ENCODE assay signal across 20 mouse cellular contexts in the genomic region with DNA sequence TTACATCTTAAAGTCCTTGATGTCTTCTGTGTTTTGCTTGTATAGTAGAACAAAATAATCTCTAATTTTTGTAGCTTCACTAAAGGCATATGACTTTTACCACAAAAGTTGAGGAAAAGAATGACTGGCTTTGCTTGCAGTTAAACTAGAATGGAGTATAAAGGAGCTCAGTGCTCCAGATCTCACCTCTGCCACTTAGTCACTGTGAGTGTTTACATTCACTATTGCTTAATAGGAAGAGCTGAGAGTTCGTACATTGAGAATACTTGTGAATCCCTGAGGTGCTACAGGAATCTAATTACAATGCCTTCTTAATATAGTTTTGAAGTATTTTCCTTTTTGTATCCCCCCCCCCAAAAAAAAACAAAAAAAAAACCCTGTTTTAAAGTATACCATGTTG.
DNase-seq lines count a peak whose midpoint lies in the region; ATAC-seq lines count a peak whose summit lies in the region.
"Had no signal": no experiment of that assay in that cellular context is flagged by ENCODE, and none has a peak within 500 bp of the region (broad histone marks: within the 10 kb centered on the region; RNA-seq: fewer than 3 reads in every experiment).

No protein-coding gene starts in this region.

- peak overlapping the region; percentile 63; the same call in 1 of the 2 replicates for H3K27ac ChIP-seq in liver, embryonic 13.5 days
- no peak overlapping the region for H3K27ac ChIP-seq in liver, embryonic 11.5 days (ENCODE audit: low read depth, low read length)
- H3K27ac ChIP-seq: embryonic facial prominence, embryonic 10.5 days; embryonic facial prominence, embryonic 12.5 days; forebrain, embryonic 13.5 days; forebrain, embryonic 15.5 days had no signal

- no peak overlapping the region for H3K9ac ChIP-seq in liver, embryonic 13.5 days
- no peak overlapping the region for H3K9ac ChIP-seq in liver, embryonic 11.5 days (ENCODE audit: low read depth, low read length)
- H3K9ac ChIP-seq: embryonic facial prominence, embryonic 12.5 days; forebrain, embryonic 13.5 days; forebrain, embryonic 15.5 days had no signal

- no peak for DNase-seq in liver, embryonic 13.5 days
- no peak for DNase-seq in liver, embryonic 11.5 days (ENCODE audit: low spot score)
- DNase-seq in lung, postnatal 25 days (ENCODE audit: low spot score), result peak; percentile 39
- DNase-seq in lung, adult 18-20 months, result no peak
- peak; percentile 7 for DNase-seq in NIH3T3 (ENCODE audit: low read depth)
- DNase-seq in gastrocnemius, adult 8-10 months (ENCODE audit: low spot score in 2 of 2), result no peak
- DNase-seq: adrenal gland, adult 8-10 months; adrenal gland, postnatal 14 days; adrenal gland, postnatal 36 days; cerebellum, adult 11-12 months; cerebellum, adult 2 months; cerebellum, adult 9-10 months; cerebellum, postnatal 10 days; cerebellum, postnatal 25 days had no signal

- H3K36me3 ChIP-seq in liver, embryonic 13.5 days, result peaks cover 6% of the 10 kb centered on the region
- no peaks in the 10 kb centered on the region for H3K36me3 ChIP-seq in liver, embryonic 11.5 days (ENCODE audit: control insufficient read depth, insufficient read depth, low read length)
- H3K36me3 ChIP-seq: forebrain, embryonic 15.5 days had no signal

- no peaks in the 10 kb centered on the region for H3K9me3 ChIP-seq in liver, embryonic 13.5 days (replicated peaks)
- H3K9me3 ChIP-seq in liver, embryonic 11.5 days (ENCODE audit: control insufficient read depth, low read length), result no peaks in the 10 kb centered on the region
- H3K9me3 ChIP-seq: embryonic facial prominence, embryonic 10.5 days; embryonic facial prominence, embryonic 12.5 days; forebrain, embryonic 13.5 days; forebrain, embryonic 15.5 days had no signal

- WGBS in liver, embryonic 13.5 days (ENCODE audit: insufficient replicate concordance), result 73% methylated on average over 1 of the region's 1 CpGs
- WGBS in liver, embryonic 11.5 days, result 68% methylated on average over 1 of the region's 1 CpGs

- H3K4me2 ChIP-seq in liver, embryonic 13.5 days, result no peak overlapping the region
- H3K4me2 ChIP-seq in liver, embryonic 11.5 days, result no peak overlapping the region
- H3K4me2 ChIP-seq: embryonic facial prominence, embryonic 12.5 days; forebrain, embryonic 13.5 days; forebrain, embryonic 15.5 days had no signal

- H3K4me1 ChIP-seq in liver, embryonic 13.5 days (replicated peaks), result peaks cover 49% of the 10 kb centered on the region
- peaks cover 10% of the 10 kb centered on the region for H3K4me1 ChIP-seq in liver, embryonic 11.5 days (replicated peaks; ENCODE audit: control insufficient read depth, insufficient read depth, low read length)
- H3K4me1 ChIP-seq: embryonic facial prominence, embryonic 10.5 days; embryonic facial prominence, embryonic 12.5 days; forebrain, embryonic 13.5 days; forebrain, embryonic 15.5 days had no signal

- no peaks in the 10 kb centered on the region for H3K27me3 ChIP-seq in liver, embryonic 13.5 days
- H3K27me3 ChIP-seq in liver, embryonic 11.5 days (replicated peaks; ENCODE audit: control insufficient read depth, insufficient read depth, low read length), result no peaks in the 10 kb centered on the region
- H3K27me3 ChIP-seq: embryonic facial prominence, embryonic 12.5 days; forebrain, embryonic 13.5 days; forebrain, embryonic 15.5 days; Patski had no signal

- no peak overlapping the region for H3K4me3 ChIP-seq in liver, embryonic 13.5 days (replicated peaks)
- H3K4me3 ChIP-seq in liver, embryonic 11.5 days (ENCODE audit: low read depth, low read length), result no peak overlapping the region
- H3K4me3 ChIP-seq: embryonic facial prominence, embryonic 10.5 days; embryonic facial prominence, embryonic 12.5 days; forebrain, embryonic 13.5 days; forebrain, embryonic 15.5 days had no signal

- no peak for ATAC-seq in liver, embryonic 13.5 days (ENCODE audit: low read depth)
- ATAC-seq in liver, embryonic 11.5 days (replicated peaks; ENCODE audit: low FRiP score), result no peak
- ATAC-seq: activated CD4-positive, CD25-positive, alpha-beta regulatory T cell, adult 4 months; forebrain, embryonic 13.5 days; forebrain, embryonic 15.5 days; Patski had no signal

Comparison
In these comparisons a context has a peak if more than half of its experiments do, and no peak if none do; other contexts are left out.
1. DNase-seq: peak in lung, postnatal 25 days (single experiment) and NIH3T3 (single experiment); none in liver, embryonic 13.5 days (single experiment), liver, embryonic 11.5 days (single experiment), lung, adult 18-20 months (0 of 2) and gastrocnemius, adult 8-10 months (0 of 2).